Mouse (Mus musculus) hindbrain, embryonic 14.5 days (tissue): ENCODE results near the gene Tmem150a. TPM values are rescaled to one million over a fixed set of nuclear protein-coding genes. Genes with fewer than 3 reads are reported as not detected.
A peak's percentile ranks its signal among the peaks of the same experiment; 100 is the strongest.

Source experiments
- ATAC-seq: fragments of 200-750 bp; cut with Nextera tagmentation; 2 replicates; pipeline ENCODE4 v1.8.0; 2017; ENCODE audit warnings: moderate number of reproducible peaks, mild to moderate bottlenecking, moderate TSS enrichment, moderate library complexity; ENCODE audit not compliant: low FRiP score
- DNase-seq: peaks from one replicate; pipeline ENCODE4 v3.0.0-alpha.2; 2015; ENCODE audit warnings: low spot score
- H3K27ac ChIP-seq: fragments of 300-500 bp; sonication (generic); 2 replicates; pipeline ENCODE4 v1.5.1; 2014; ENCODE audit warnings: mild to moderate bottlenecking, moderate library complexity
- H3K27me3 ChIP-seq: fragments of 300-500 bp; sonication (generic); 2 replicates; pipeline ENCODE4 v1.6.1; 2014; ENCODE audit warnings: mild to moderate bottlenecking, low read length, mixed read lengths; ENCODE audit not compliant: control insufficient read depth, insufficient read depth
- H3K36me3 ChIP-seq: fragments of 300-500 bp; sonication (generic); replicated peaks from 2 replicates; pipeline ENCODE4 v1.6.1; 2014; ENCODE audit not compliant: control insufficient read depth, insufficient read depth
- H3K4me1 ChIP-seq: fragments of 300-500 bp; sonication (generic); replicated peaks from 2 replicates; pipeline ENCODE4 v1.6.1; 2014; ENCODE audit warnings: antibody characterized with exemption, low read length, mixed read lengths; ENCODE audit not compliant: control insufficient read depth, insufficient read depth
- H3K4me2 ChIP-seq: fragments of 300-500 bp; sonication (generic); replicated peaks from 2 replicates; pipeline ENCODE4 v1.6.1; 2014; ENCODE audit warnings: mild to moderate bottlenecking, moderate library complexity
- H3K4me3 ChIP-seq: fragments of 300-500 bp; sonication (generic); replicated peaks from 2 replicates; pipeline ENCODE4 v1.5.1; 2014; ENCODE audit warnings: mild to moderate bottlenecking, low read length
- H3K9ac ChIP-seq: fragments of 300-500 bp; sonication (generic); 2 replicates; pipeline ENCODE4 v1.6.1; 2014
- H3K9me3 ChIP-seq: fragments of 300-500 bp; sonication (generic); 2 replicates; pipeline ENCODE4 v1.6.1; 2016; ENCODE audit warnings: low read length; ENCODE audit not compliant: control insufficient read depth
- WGBS: fragments of 180-500 bp; shearing (Covaris S2); extraction: QIAGEN DNeasy Blood & Tissue Kit; methylation state at CpG from one replicate; pipeline ENCODE4 v1.1.7; 2014; 5-methylcytosine and 5-hydroxymethylcytosine counted together
- polyA plus RNA-seq: library from polyadenylated mRNA; unstranded; fragments of >200 nt; fragmentation: Nextera tagmentation; extraction: Ambion mirVana; gene quantifications from 2 replicates; pipeline ENCODE4 v1.2.1, GENCODE M21; 2014

Gene Tmem150a
- polyA plus RNA-seq, 1 experiment from 2014 or later = 26.8 TPM

DNA sequence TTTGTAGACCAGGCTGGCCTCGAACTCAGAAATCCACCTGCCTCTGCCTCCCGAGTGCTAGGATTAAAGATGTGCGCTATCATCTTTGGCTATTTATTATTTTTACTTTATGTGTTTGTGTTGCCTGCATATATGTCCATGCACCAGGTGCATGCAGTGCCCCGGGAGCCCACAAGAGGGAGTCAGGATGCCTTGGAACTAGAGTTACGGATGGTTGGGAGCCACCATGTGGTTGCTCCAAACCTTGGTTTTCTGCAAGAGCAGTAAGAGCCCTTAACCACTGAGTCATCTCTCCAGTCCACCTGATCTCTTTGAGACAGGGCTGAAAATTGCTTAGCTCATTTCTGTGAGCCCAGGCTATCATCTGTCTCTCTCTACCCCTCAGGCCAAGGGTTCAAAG lies 51.9 kb downstream of the Tmem150a start:
- ATAC-seq = peak; percentile 48; the same call in 1 of the 2 replicates
- no peaks in the 10 kb centered on the region for H3K9me3 ChIP-seq
- H3K27ac ChIP-seq = no peak overlapping the region
- no peaks in the 10 kb centered on the region for H3K36me3 ChIP-seq
- no peak overlapping the region for H3K4me2 ChIP-seq
- 4% methylated on average over 5 of the region's 5 CpGs for WGBS
- H3K4me3 ChIP-seq = no peak overlapping the region
- no peaks in the 10 kb centered on the region for H3K4me1 ChIP-seq
- peak; percentile 87 for DNase-seq
- no peaks in the 10 kb centered on the region for H3K27me3 ChIP-seq
- H3K9ac ChIP-seq = no peak overlapping the region

Other genes with a start within 250 kb of the Tmem150a start
- 3.0 and 3.3 TPM in 2 replicates for gene Atoh8, start 119.9 kb upstream of the Tmem150a start, polyA plus RNA-seq
- 0.37 and 0.55 TPM in 2 replicates for gene Sftpb, start 50.8 kb upstream of the Tmem150a start, polyA plus RNA-seq
- gene Usp39, start 10.3 kb upstream of the Tmem150a start, polyA plus RNA-seq = 54.3 and 58.2 TPM in 2 replicates
- gene 0610030E20Rik, start 8.1 kb upstream of the Tmem150a start, polyA plus RNA-seq = 13.7 and 15.9 TPM in 2 replicates
- 127 and 136 TPM in 2 replicates for gene Rnf181, start 11.5 kb downstream of the Tmem150a start, polyA plus RNA-seq
- 21.8 and 23.6 TPM in 2 replicates for gene Vamp5, start 25.0 kb downstream of the Tmem150a start, polyA plus RNA-seq
- 21.9 and 28.8 TPM in 2 replicates for gene Vamp8, start 35.3 kb downstream of the Tmem150a start, polyA plus RNA-seq
- gene Ggcx, start 58.9 kb downstream of the Tmem150a start, polyA plus RNA-seq = 7.4 and 10.9 TPM in 2 replicates
- 336 and 338 TPM in 2 replicates for gene Mat2a, start 84.1 kb downstream of the Tmem150a start, polyA plus RNA-seq
- 0.24 and 0.82 TPM in 2 replicates for gene Sh2d6, start 166.3 kb downstream of the Tmem150a start, polyA plus RNA-seq
- gene Capg, start 188.9 kb downstream of the Tmem150a start, polyA plus RNA-seq = 8.1 and 10.3 TPM in 2 replicates
- 16.8 and 20.0 TPM in 2 replicates for gene Elmod3, start 243.0 kb downstream of the Tmem150a start, polyA plus RNA-seq
- gene Retsat, start 243.0 kb downstream of the Tmem150a start, polyA plus RNA-seq = 6.2 and 6.6 TPM in 2 replicates